In the genomic region with DNA sequence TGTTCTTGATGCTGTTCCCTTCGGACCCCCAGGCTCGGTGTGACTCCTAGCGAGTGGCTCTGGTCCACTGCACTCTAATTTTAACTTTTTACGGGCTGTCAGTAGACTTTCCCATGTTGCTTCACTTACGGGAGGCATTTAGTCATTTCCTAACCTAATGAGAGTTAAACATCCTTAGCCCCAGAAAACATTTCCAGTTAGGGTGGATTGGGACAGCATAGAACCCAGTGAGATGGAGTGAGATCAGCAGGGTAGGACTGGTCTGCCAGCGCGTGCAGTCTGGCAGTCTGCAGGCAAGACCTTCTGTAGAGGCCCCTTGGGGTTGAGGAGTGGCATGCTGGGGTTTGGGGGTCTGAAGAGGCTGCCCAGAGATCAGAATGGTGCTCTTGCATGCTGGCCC, we compare ENCODE assay signal across 23 mouse cellular contexts. TPM values are rescaled to one million over a fixed set of nuclear protein-coding genes. Genes with fewer than 3 reads are reported as not detected.
DNase-seq lines count a peak whose midpoint lies in the region; ATAC-seq and TF ChIP-seq lines count a peak whose summit lies in the region.
"Had no signal": no experiment of that assay in that cellular context is flagged by ENCODE, and none has a peak within 500 bp of the region (broad histone marks: within the 10 kb centered on the region; RNA-seq: fewer than 3 reads in every experiment).

No protein-coding gene starts in this region.

- H3K36me3 ChIP-seq in macrophage (ENCODE audit: inconsistent target): peaks cover 31% of the 10 kb centered on the region; the same call in 1 of the 2 replicates
- H3K36me3 ChIP-seq in forebrain, embryonic 12.5 days (replicated peaks): peaks cover 19% of the 10 kb centered on the region

- ATAC-seq in forebrain, embryonic 12.5 days (ENCODE audit: low FRiP score): no peak
- ATAC-seq: activated CD4-positive, CD25-positive, alpha-beta regulatory T cell, adult 4 months; forebrain, embryonic 14.5 days; forebrain, embryonic 16.5 days; Patski had no signal

- no peaks in the 10 kb centered on the region for H3K27me3 ChIP-seq in forebrain, embryonic 12.5 days
- H3K27me3 ChIP-seq: embryonic facial prominence, embryonic 13.5 days; embryonic facial prominence, embryonic 15.5 days; Patski had no signal

- no peak overlapping the region for H3K9ac ChIP-seq in forebrain, embryonic 12.5 days
- H3K9ac ChIP-seq: embryonic facial prominence, embryonic 13.5 days; embryonic facial prominence, embryonic 15.5 days had no signal

- 98% methylated on average over 7 of the region's 7 CpGs for WGBS in macrophage (ENCODE audit: missing documents)
- WGBS in forebrain, embryonic 12.5 days: 96% methylated on average over 7 of the region's 7 CpGs

- no peak overlapping the region for H3K4me3 ChIP-seq in gastrocnemius, adult 2 months
- H3K4me3 ChIP-seq in layer of hippocampus, adult 2 months: no peak overlapping the region
- H3K4me3 ChIP-seq in macrophage (ENCODE audit: inconsistent target): no peak overlapping the region
- H3K4me3 ChIP-seq in forebrain, embryonic 12.5 days (replicated peaks): no peak overlapping the region
- H3K4me3 ChIP-seq: embryonic facial prominence, embryonic 13.5 days; embryonic facial prominence, embryonic 15.5 days had no signal

- DNase-seq in gastrocnemius, adult 2 months: no peak
- DNase-seq in gastrocnemius, postnatal 14 days: no peak
- no peak for DNase-seq in layer of hippocampus, adult 2 months (ENCODE audit: low spot score in 2 of 2)
- DNase-seq in layer of hippocampus, postnatal 14 days (ENCODE audit: low spot score in 2 of 2): no peak
- DNase-seq in adipocyte (ENCODE audit: low spot score): peak; percentile 58
- no peak for DNase-seq in adrenal gland, postnatal 10 days
- DNase-seq: adrenal gland, adult 2 months; adrenal gland, postnatal 14 days; adrenal gland, postnatal 36 days; cerebellum, adult 11-12 months; cerebellum, adult 2 months; cerebellum, adult 9-10 months; cerebellum, postnatal 10 days; cerebellum, postnatal 25 days; embryo, embryonic 11 days had no signal

- no peaks in the 10 kb centered on the region for H3K9me3 ChIP-seq in forebrain, embryonic 12.5 days
- H3K9me3 ChIP-seq: embryonic facial prominence, embryonic 13.5 days; embryonic facial prominence, embryonic 15.5 days had no signal

- intact Hi-C loops in gastrocnemius, adult 2 months (cut with DNase I): no loop called here
- intact Hi-C loops in gastrocnemius, postnatal 14 days (cut with DNase I; ENCODE audit: low total_unique reads): no loop called here

- peaks cover 100% of the 10 kb centered on the region for H3K79me2 ChIP-seq in macrophage (ENCODE audit: inconsistent target)

- H3K4me1 ChIP-seq in forebrain, embryonic 12.5 days: peaks cover 23% of the 10 kb centered on the region

- H3K27ac ChIP-seq in gastrocnemius, adult 2 months: peak overlapping the region; percentile 90
- peak overlapping the region; percentile 68; the same call in 1 of the 2 replicates for H3K27ac ChIP-seq in layer of hippocampus, adult 2 months
- 0 out of 2 replicates have a peak overlapping the region, but pooled peaks have one; percentile 4 for H3K27ac ChIP-seq in macrophage
- no peak overlapping the region for H3K27ac ChIP-seq in forebrain, embryonic 12.5 days
- H3K27ac ChIP-seq: embryonic facial prominence, embryonic 13.5 days; embryonic facial prominence, embryonic 15.5 days had no signal

- no peak overlapping the region for H3K4me2 ChIP-seq in forebrain, embryonic 12.5 days
- H3K4me2 ChIP-seq: embryonic facial prominence, embryonic 13.5 days; embryonic facial prominence, embryonic 15.5 days had no signal

- no peak for TF ChIP-seq CTCF in gastrocnemius, adult 2 months (IDR thresholded peaks at IDR 0.05)
- TF ChIP-seq CTCF in layer of hippocampus, adult 2 months (conservative IDR thresholded peaks at IDR 0.05): no peak

RNA-seq across cellular contexts. Expression of gene Capzb, which starts 42.9 kb away (rescaled TPM):
- total RNA-seq in gastrocnemius, adult 2 months (2021): 100 to 1,000 TPM; 444 to 499 TPM
- total RNA-seq in gastrocnemius, postnatal 14 days (2021): 100 to 1,000 TPM; 590 to 617 TPM
- total RNA-seq in layer of hippocampus, adult 2 months (2021): 100 to 1,000 TPM; 374 to 416 TPM
- total RNA-seq in layer of hippocampus, postnatal 14 days (2021): 100 to 1,000 TPM; 406 to 431 TPM
- 100 to 1,000 TPM; 159 to 332 (median 238) TPM for total RNA-seq in macrophage (2018; cell fraction: chromatin; rRNA removed)
- 100 to 1,000 TPM; 379 to 591 (median 456) TPM for total RNA-seq in macrophage (2018; cell fraction: cytosol; rRNA removed)
- total RNA-seq in macrophage (2018; cell fraction: nucleus; rRNA removed): 100 to 1,000 TPM; 176 to 252 (median 211) TPM
- 485 to 769 TPM (median 513 TPM) in 3 replicates for polyA plus RNA-seq in macrophage (2018)
- polyA plus RNA-seq in forebrain, embryonic 12.5 days (2016; fragmentation: Nextera tagmentation; extraction: Ambion mirVana): 307 and 312 TPM in 2 replicates
- 100 to 1,000 TPM; 323 to 342 TPM for total RNA-seq in adrenal gland, postnatal 10 days (2021)
